Mouse (Mus musculus) right cerebral cortex, postnatal 4 days (tissue): Measurements from ENCODE around the gene Tia1.
A peak's percentile ranks its signal among the peaks of the same experiment; 100 is the strongest.

Experiments
- DNase-seq: peaks from one replicate; pipeline ENCODE4 v3.0.0-alpha.2; 2022

The Tia1 gene

DNA sequence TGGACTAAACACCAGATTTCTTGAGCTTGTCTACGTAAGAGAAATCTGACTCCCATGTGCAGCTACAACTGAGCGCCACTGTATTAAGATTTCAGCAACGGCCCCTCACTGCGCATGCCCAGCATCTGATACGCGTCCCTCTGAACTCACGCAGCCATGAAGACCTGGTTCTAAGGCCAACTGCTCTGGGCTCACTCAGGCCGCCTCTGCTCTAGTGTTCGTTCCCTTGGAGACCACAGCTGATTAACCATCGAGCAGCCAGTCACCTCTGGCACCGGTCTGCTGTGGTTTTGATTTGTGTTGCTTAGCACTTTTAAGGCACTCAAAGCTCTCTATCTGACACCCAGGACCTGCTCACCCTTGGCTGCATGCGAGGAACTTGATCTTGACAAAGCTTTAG is 16.7 kb upstream of the Tia1 start:
- no peak for DNase-seq

DNA sequence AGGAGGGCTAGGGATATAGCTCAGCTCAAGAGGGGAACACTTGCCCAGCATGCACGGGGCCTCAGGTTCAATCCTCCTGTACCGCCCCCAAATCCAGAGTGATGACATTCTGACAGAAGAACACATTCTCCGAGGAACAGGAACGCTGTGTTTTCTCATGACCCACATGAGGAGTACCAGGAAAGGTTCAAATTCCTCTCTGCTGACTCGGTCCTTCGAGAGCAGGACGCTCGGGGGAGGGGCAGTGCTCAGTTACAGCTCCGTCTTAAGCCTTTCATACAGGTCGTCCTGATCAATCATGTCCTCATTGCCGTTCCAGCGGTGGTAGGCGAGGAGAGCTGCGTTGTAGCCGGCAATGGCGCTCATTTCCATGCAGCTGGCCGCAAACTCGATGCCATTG is 15.6 kb upstream of the Tia1 start:
- no peak for DNase-seq

DNA sequence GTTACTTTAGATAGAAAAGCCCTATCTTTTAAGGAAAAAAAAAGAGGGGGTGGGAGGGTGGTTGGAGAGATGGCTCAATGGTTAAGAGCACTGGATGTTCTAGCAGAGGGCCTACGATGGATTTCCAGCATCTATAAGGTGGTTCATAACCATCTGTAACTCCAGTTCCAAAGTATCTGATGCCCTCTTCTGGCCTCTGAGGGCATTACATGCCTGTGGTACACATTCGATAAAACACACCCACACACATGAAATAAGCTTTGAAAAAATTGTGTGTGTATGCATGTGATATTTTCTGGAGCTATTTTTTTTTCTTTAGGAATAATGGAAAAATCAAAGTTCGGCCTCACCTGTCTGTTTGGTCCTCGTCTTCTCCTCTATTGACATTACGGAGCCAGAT is 12.7 kb upstream of the Tia1 start:
- no peak for DNase-seq

DNA sequence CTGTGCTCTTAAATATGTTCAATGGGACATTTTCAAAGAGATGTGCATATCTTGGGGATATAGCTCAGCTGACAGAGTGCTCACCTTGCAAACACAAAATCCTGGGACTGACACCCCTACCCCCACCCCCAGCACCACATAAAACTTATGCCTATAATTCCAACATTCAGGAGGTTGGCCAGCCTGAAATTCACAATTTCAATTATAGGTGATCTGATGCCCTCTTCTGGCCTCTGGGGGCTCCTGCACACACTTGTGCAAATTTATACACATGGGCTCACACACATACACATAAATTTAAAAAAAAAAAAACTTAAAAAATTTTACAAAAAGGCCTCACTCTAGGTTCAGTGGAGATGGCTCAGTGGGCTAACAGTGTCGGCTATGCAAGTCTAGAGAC is 10.8 kb upstream of the Tia1 start:
- no peak for DNase-seq

DNA sequence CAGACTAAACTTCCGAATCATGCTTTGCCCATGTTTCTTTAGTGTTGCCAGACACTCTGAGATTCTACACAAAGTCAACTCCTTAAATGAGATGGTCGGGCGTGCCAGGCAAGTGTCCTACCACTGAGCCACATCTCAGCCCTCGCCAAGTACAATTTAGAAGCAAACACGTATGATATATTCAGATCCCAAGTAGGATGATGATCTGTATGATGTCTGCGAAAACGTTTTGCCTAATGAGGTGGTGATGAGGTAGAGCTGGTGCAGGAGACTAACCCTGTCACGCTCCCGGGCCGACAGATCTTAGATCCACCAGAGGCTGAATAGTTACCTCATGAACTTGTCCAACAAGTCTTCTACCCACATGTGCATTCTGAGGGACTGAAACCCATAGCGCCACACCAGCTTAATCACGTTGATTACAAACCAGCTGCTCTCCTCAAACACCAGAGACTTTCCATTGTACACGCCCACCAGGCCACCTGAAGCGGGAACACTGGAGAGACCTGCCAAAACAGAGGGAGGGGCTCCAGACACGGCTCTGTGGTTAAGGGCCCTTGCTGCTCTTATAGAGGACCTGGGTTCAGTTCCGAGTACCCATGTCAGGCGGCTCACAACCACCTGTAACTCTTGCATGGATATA is 9.8 kb upstream of the Tia1 start:
- DNase-seq = no peak

DNA sequence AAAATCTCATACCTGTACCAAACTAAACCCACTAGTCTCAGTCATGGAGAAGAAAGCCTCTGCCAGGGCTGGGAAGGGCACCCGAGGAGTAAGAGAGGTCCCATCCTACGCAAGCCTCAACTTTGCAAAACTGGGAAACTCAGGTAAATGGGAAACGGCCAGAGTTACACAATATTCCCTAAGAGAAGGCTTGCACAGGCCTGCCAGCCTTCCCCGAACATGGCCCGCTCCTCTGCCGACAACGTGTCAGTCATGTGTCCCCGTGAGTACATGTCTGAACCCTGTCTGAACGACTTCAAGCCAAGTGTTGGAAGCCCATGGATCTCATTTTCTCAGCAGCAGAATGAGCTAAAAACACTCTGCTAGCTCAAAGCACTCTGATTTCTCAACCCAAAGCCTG is 9.0 kb upstream of the Tia1 start:
- DNase-seq = no peak

DNA sequence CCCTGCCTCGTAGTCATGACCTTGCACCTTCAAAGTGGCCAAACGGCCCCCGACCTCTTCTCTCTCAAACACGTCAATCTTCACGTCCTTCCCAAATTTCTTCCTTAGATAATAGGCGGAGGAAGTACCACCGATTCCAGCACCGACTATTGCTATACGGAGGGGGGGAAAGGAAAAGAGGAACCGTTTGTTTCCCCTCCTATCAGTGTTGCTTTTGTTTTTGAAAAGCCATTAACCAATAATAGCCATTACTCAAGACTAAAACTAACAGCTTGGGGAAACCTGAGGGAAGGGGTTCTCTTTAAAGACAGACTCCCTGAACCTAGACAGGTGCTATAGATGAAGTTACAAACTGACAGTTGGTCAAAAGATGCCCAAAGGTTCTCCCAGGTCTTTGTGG is 8.1 kb upstream of the Tia1 start:
- no peak for DNase-seq

DNA sequence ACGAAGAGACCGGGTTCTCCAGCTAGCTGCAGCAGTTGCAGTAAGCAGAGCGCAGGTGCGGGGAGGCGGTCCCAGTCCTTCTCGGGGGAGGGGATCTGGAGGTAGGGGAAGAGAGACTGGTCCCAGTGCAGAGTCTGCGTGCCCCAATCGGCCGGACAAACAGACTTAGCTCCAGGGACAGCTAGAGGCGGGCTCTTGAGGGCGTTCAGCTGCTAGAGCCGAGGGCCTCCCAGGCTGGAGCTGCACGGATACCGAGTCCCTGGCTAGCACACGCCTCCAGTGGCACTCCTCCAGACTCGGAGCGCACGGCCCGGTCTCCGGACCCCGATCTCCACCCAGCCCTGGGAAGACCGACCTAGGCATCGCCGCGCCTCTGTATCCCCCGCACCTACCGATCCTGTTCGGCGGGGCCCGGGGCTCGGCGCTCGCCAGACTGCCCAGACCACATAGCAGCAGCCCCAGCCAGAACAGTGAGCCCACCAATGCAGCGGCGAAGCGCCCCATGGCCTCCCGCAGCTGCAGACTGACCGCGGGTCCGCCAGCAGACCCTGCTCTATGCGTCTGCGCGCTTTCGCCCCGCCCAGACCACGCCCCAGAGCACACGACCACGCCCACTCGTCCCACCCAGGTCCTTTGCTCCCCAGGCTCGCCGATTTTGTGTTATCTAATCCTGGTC is 7.3 kb upstream of the Tia1 start, which contains the start of gene Pcyox1:
Gene Pcyox1 (minus strand): TSS at position 574 of the 676 bp plus-strand sequence.
- DNase-seq = peak; percentile 83

DNA sequence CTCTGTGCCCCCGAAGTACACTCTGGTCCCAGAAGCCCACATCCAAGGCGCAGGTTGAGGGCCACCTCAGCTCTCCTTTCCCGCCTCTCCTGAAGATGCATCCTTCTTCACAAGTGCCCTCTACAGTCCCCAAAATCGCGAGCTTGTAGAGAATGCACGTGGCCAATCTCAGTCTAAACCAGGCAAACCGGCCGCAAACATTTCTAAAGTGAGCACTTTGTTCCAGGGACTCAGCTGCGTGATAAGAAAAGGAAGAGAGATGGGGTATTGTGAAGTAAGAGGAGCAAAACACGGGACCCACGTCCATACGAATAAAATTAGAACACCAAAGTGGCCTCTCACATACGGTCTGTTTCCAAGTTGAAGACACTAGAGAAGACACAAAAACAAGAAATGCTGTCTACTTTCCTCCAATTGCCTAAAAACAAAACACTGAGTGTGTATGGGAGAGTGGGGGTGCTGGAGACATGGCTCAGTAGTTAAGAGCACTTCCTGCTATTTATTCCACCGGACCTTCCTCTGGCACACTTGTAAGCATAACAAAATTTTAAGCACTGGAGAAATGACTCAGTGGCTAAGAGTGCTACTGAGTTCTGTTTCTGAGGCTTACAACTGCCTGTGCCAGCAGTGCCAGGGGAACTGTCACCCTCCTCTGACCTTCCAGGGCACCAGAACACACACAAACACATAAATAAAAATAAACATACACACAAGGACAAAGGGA is 6.6 kb upstream of the Tia1 start:
- DNase-seq = no peak

DNA sequence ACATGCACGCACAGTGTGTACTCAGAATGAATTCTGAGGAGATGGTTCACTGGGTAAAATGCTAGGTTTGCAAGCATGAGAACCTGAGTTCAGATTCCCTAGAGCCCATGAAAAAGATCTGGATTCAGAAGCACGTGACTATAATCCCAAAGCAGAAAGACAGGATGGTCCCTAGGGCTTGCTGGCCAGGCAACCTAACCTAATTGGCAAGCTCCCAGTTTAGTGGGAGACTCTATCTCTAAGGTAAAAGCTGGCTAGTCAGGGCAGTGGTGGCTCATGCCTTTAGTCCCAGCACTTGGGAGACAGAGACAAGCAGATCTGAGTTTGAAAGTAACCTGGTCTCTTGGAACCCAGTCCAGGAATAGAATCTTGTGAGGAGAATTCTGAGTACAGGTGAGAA is 5.0 kb upstream of the Tia1 start:
- no peak for DNase-seq

DNA sequence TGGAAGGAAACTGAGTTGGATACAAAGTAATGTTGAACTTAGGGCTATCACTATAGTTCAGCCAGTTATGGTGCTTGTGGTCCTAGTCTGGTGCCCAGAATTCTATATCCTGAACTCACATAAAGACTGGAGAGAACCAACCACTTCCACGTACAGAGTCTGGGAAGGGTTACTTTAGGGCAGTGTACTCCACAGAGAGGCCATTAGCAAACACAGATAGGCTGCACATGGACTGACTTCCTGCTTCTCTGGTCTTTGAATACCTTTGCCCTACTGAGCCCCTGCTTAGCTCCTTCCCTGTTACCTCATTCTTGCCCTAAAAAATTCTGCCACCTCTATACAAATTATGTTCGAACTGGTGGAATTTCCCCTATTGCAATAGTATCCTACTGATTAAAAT is 4.0 kb upstream of the Tia1 start:
- no peak for DNase-seq

DNA sequence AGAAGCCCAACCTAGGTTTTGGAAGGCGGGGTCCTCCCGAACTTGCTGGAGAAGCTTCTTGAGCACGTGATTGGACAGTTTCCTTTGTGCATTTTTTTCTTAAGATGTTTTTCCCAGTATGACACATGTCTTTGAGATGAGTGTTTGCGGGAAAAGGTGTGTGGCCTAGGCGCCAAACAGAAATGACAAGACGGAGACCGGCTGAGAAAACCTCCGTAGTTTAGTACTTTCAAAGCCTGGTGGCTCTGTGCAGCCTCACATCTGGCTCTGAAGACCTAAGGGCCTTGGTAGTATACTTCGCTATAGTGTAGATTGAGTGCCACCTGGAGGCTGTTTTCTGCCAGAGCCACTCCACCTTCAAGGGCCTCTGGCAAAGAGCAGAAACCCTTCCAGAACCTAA is 3.0 kb upstream of the Tia1 start:
- peak; percentile 32 for DNase-seq

DNA sequence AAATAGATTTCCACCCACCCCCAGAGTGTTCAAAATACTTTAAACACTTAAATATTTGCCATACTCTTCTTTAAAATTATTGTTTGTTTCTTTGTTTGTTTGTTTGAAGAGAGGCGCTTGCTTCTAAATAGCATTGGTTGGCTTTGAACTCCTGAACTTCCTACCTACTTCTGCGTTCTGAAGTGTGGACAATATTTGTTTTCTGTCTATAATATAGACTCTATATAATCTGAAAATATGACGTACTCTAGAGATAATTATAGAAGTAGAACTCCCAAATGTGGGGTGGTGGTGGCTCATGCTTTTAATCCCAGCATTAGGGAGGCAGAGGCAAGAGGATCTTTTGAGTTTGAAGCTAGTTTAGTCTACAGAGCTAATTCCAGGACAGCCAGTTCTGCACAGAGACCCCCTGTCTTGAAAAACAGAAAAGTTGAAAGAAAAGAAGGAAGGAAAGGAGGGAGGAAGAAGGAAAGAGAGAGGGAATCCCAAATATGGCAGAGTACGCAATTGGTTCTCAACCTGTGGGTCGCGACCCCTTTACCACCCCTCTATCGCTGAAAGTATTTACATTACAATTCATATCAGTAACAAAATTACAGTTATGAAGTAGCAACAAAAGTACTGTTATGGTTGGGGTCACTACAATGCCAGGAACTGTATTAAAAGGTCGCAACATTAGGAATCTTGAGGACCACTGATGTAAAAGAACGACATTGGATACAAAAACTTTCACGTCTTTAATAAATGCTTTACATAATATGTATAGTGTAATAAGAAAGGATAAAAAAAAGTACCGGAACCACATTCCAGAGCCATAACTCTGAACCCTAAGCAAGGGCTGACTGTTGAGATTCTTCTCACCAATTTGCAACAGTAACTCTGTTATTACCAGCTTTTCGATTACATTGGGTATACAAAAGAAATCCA is 1.1 kb upstream of the Tia1 start:
- DNase-seq = no peak

DNA sequence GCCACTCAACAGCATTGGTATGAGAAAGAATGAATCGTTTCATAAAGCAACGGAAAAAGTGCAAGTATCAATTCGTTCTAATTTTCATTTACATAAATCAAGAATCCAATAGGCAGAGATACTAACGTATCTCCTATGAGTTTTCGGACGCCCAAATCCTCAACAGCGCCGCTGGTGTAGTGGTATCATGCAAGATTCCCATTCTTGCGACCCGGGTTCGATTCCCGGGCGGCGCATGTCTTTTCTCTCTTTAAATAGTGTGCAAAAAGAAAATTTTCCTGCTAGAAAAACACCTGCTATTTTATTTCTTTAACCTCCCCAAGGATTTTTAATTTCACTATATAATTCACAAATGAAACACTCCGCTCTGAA is 305 bp upstream of the Tia1 start:
- peak; percentile 91 for DNase-seq

DNA sequence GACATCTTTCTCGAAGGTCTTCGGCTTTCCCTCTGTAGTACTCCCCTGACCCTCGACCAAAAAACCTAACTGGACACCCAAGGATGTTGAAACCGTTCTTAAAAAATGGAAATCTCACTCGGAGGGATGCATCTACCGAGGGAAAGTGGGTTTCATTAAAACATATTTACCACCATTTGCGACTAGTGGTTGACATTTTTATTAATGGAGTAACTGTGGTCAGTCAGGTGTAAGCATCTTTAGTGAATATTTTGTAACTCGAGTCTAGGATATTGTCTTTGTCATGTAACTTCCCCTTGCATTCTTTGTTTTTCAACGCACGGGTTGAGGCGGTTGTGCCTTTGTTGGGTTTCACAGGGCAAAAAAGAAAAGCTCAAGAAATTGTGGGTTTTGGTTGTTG is 977 bp downstream of the Tia1 start:
- no peak for DNase-seq

DNA sequence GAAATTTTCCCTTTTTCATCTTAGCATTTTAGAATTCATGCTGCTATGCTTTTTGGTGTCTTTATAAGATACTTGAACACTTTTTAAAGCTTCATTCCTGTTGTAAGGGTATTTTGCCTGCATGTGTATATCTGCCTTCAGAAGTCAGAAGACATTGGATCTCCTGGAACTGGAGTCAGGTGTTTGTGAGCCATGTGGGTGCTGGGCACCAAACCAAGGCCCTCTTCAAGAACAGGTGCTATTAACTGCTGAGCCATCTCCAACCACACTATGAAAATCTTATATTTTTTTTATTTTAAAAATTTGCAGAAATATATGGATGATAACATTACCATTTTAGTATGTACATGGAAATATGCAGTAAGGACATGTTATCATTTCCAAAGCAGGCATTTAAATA is 2.3 kb downstream of the Tia1 start:
- no peak for DNase-seq

DNA sequence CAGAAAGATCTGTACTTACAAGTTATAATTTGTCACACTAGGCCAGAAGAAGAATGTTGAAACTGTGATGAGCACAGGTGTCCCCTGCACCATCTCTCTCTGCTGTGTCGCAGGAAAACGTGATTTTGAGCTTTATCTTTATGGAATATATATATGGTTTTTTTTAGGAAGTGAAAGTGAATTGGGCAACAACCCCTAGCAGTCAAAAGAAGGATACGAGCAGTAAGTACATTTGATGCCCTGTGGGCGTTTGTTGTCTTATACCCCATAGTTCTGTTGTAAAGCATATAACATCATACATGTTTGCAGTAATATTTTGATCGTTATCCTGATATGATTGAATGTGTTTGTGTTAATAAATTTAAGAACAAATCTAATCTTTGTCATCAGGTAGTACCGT is 14.7 kb downstream of the Tia1 start:
- no peak for DNase-seq

DNA sequence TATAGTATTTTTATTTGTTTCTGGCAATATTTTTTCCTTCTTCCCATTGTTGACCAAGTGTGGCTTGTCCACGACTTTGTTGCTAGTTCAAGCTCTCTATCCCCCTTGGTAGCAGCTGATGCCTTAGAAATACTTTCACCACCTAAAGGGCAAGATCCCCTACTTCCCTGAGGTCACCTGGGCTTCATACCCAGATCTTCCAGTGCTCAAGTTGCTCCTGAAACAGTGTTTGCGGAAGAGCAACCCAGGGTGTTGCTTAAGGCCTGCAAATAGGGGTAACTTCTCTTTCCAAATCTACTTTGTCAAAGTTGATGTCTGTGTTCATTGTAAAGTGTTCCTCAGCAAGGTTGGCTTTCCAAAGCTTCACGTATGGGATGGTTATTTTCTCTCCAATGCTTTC is 15.2 kb downstream of the Tia1 start:
- DNase-seq = no peak

DNA sequence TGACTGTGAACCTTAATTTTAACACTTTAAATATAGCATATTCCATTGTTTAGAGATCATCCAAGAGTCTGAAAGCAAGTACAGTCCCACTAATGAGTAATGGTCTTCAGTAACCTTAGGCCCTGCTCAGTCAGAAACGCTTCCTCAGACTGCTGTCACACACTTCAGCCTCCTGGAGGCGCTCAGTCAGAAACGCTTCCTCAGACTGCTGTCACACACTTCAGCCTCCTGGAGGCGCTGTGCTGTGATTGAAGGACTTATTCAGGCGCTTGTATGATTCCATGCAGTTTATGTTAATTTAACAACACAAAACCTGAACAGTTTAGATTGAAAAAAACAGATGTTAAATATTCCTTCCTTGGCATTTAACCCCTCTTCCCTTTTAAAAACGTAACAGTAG is 16.5 kb downstream of the Tia1 start:
- no peak for DNase-seq

DNA sequence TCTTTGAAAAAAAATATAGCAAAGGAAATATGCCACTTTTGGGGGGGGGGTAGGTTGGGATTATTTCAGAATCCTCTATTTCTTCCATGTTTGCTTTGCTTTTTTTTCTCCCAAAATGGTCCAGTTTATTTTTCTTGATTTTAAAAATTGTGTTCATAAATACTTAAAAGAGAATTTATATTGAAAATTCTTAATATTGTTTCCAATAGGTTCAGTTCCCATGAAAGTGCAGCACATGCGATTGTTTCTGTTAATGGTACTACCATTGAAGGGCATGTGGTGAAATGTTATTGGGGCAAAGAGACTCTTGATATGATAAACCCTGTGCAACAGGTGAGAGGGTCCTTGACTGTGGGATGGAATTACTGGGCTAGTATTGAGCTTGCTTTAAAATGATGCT is 22.3 kb downstream of the Tia1 start, which contains the start of gene Gm44790:
Gene Gm44790 (plus strand): TSS at position 301 of the 400 bp plus-strand sequence.
- no peak for DNase-seq

DNA sequence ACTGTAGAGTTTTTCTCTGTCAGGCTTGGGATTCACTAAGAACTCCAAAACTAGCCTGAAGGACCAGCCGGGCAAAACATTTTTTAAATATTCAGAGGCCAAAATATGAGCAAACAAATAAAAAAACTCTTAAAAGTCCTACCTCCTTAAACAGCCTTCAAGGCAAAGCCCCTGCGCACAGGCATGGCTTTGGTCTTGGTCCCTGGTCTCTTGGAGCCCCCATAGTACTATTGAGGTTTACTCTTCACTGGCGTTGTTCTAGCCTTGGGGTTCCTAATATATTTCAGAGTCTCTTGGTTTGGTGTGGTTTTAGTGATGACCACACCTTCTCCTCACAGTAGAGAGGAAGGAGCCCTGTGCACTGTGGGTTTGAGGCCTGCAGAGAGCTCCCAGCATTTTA is 27.5 kb downstream of the Tia1 start:
- DNase-seq = no peak

DNA sequence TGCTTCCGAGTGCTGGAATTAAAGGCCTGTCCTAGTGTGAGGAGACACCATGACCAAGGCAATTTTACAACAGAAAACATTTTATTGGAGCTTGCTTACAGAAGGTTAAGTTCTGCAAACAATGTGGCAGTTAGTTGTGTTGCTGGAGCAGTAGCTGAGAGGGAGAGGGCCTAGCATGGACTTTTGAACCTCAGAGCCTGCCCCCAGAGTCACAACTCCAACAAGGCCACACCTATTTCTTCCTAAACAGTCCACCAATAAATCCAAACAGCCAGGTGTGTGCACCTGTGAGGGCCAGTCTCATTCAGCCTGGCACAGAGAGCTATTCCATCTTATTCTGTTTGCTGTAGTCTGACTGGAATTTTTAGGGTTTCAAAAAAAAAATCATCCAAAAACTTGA is 29.7 kb downstream of the Tia1 start:
- no peak for DNase-seq

DNA sequence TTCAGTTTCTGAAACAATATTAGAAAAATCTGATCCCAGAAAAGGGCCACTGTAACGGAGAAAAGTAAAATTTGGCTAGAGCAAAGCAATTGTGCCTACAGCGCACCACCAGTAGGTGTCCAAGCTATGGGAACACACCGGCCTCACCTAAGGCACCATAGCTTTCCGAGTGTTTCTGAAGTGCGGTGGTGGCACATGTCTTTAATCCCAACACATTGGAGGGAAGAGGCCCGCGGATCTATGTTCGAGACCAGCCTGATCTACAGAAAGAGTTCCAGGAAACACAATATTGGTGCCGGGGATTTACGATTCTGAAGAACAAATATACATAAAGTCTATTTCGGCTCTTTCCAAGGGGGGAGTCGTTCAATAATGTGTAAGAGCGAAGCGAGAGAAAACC is 33.7 kb downstream of the Tia1 start:
- DNase-seq = peak; percentile 40
